Mouse (Mus musculus) retina, embryonic 14.5 days (tissue): ENCODE measurements around the gene Ush2a.
A peak's percentile ranks its signal among the peaks of the same experiment; 100 is the strongest.

ENCODE experiments used
- DNase-seq: peaks from one replicate; pipeline ENCODE4 v3.0.0-alpha.2; 2015; ENCODE audit warnings: low spot score

The Ush2a gene

GRCm38 (mm10) chr1:188387321-188387720 is 125.5 kb downstream of the Ush2a start:
- DNase-seq = no peak

GRCm38 (mm10) chr1:188387820-188388471 is 126.1 kb downstream of the Ush2a start:
- DNase-seq = no peak

- DNase-seq = no peak
Observed at GRCm38 (mm10) chr1:188390080-188390479, 128.3 kb downstream of the Ush2a start.

GRCm38 (mm10) chr1:188407176-188407575 is 145.4 kb downstream of the Ush2a start:
- DNase-seq = no peak

GRCm38 (mm10) chr1:188407613-188408386 is 146.0 kb downstream of the Ush2a start:
- no peak for DNase-seq

GRCm38 (mm10) chr1:188410547-188410946 is 148.7 kb downstream of the Ush2a start:
- no peak for DNase-seq

GRCm38 (mm10) chr1:188420543-188420942 is 158.7 kb downstream of the Ush2a start:
- DNase-seq = no peak

- DNase-seq = no peak
Observed at GRCm38 (mm10) chr1:188428172-188428571, 166.3 kb downstream of the Ush2a start.

GRCm38 (mm10) chr1:188430689-188431088 is 168.9 kb downstream of the Ush2a start:
- DNase-seq = no peak

GRCm38 (mm10) chr1:188447964-188448363 is 186.1 kb downstream of the Ush2a start:
- no peak for DNase-seq

- DNase-seq = no peak
Observed at GRCm38 (mm10) chr1:188456466-188457175, 194.8 kb downstream of the Ush2a start.

- peak; percentile 49 for DNase-seq
Observed at GRCm38 (mm10) chr1:188457221-188458008, 195.6 kb downstream of the Ush2a start.

GRCm38 (mm10) chr1:188461203-188461602 is 199.4 kb downstream of the Ush2a start:
- no peak for DNase-seq

GRCm38 (mm10) chr1:188464653-188465052 is 202.8 kb downstream of the Ush2a start:
- DNase-seq = no peak

GRCm38 (mm10) chr1:188468371-188468783 is 206.6 kb downstream of the Ush2a start:
- no peak for DNase-seq

GRCm38 (mm10) chr1:188504958-188505357 is 243.1 kb downstream of the Ush2a start:
- no peak for DNase-seq

GRCm38 (mm10) chr1:188518792-188519191 is 257.0 kb downstream of the Ush2a start:
- no peak for DNase-seq

GRCm38 (mm10) chr1:188527451-188527850 is 265.6 kb downstream of the Ush2a start:
- no peak for DNase-seq

- peak; percentile 88 for DNase-seq
Observed at GRCm38 (mm10) chr1:188529606-188530131, 267.8 kb downstream of the Ush2a start.

GRCm38 (mm10) chr1:188537021-188537420 is 275.2 kb downstream of the Ush2a start:
- DNase-seq = no peak

GRCm38 (mm10) chr1:188539621-188540020 is 277.8 kb downstream of the Ush2a start:
- no peak for DNase-seq

GRCm38 (mm10) chr1:188541492-188541891 is 279.7 kb downstream of the Ush2a start:
- DNase-seq = no peak
